ENCODE assay signal across 29 mouse cellular contexts in genomic region chr3:35802040-35802439, GRCm38 (mm10). TPM values are rescaled to one million over a fixed set of nuclear protein-coding genes. Genes with fewer than 3 reads are reported as not detected.
DNase-seq lines count a peak whose midpoint lies in the region; ATAC-seq and TF ChIP-seq lines count a peak whose summit lies in the region.
"Had no signal": no experiment of that assay in that cellular context is flagged by ENCODE, and none has a peak within 500 bp of the region (broad histone marks: within the 10 kb centered on the region; RNA-seq: fewer than 3 reads in every experiment).

No protein-coding gene starts in this region.

- peaks cover 19 to 52% of the 10 kb centered on the region in 2 experiments for H3K36me3 ChIP-seq in CH12.LX (replicated peaks in 1 of 2; ENCODE audit: control insufficient read depth in 1 of 2, insufficient read depth in 1 of 2, low read length in 1 of 2)

- in situ Hi-C loops in CH12.LX (cut with MboI; ENCODE audit: low pct_ligation_motif_present, low pct_unique_long_range_greater_than_20kb, low sequenced_read_pairs) = no loop called here

- TF ChIP-seq RAD21 in CH12.LX (IDR thresholded peaks at IDR 0.05; ENCODE audit: low read depth, low read length) = no peak

- dilution Hi-C loops in CH12.LX (cut with MboI; ENCODE audit: extremely low pct_ligation_motif_present, extremely low pct_unique_long_range_greater_than_20kb, low sequenced_read_pairs) = no loop called here

- no peak for TF ChIP-seq EP300 in CH12.LX (IDR thresholded peaks at IDR 0.05; ENCODE audit: low read length)

- H3K79me2 ChIP-seq in CH12.LX (replicated peaks; ENCODE audit: control insufficient read depth, extremely low read depth, insufficient read depth, poor library complexity, severe bottlenecking) = no peaks in the 10 kb centered on the region

- H3K4me2 ChIP-seq in CH12.LX (ENCODE audit: insufficient read depth, low read depth, poor library complexity, severe bottlenecking) = no peak overlapping the region
- H3K4me2 ChIP-seq: embryonic facial prominence, embryonic 12.5 days; embryonic facial prominence, embryonic 15.5 days; heart, embryonic 12.5 days; heart, embryonic 15.5 days; hindbrain, embryonic 14.5 days; intestine, embryonic 15.5 days had no signal

- no peak for TF ChIP-seq CTCF in CH12.LX (conservative IDR thresholded peaks at IDR 0.05 in 1 of 2, IDR thresholded peaks at IDR 0.05 in 1 of 2; ENCODE audit: low read depth in 2 of 2, low read length in 2 of 2)

- no peak overlapping the region for H3K4me3 ChIP-seq in CH12.LX (replicated peaks in 1 of 3; ENCODE audit: low read depth in 2 of 3, low read length in 2 of 3, poor library complexity in 1 of 3)
- H3K4me3 ChIP-seq: embryonic facial prominence, embryonic 12.5 days; embryonic facial prominence, embryonic 15.5 days; gastrocnemius, adult 2 months; heart, embryonic 12.5 days; heart, embryonic 15.5 days; hindbrain, embryonic 10.5 days; intestine, embryonic 15.5 days had no signal

- H3K9ac ChIP-seq in CH12.LX (ENCODE audit: insufficient read depth, low read depth) = no peak overlapping the region
- H3K9ac ChIP-seq: embryonic facial prominence, embryonic 12.5 days; embryonic facial prominence, embryonic 15.5 days; forebrain, postnatal 0 days; heart, embryonic 12.5 days; heart, embryonic 15.5 days; hindbrain, embryonic 14.5 days; intestine, embryonic 15.5 days had no signal

- peak; percentile 43 for ATAC-seq in activated CD4-positive, CD25-positive, alpha-beta regulatory T cell, adult 4 months
- ATAC-seq: forebrain, embryonic 14.5 days; forebrain, postnatal 0 days; hindbrain, postnatal 0 days; intestine, embryonic 15.5 days; Patski had no signal

- H3K9me3 ChIP-seq in CH12.LX (replicated peaks; ENCODE audit: low read length) = no peaks in the 10 kb centered on the region
- H3K9me3 ChIP-seq: embryonic facial prominence, embryonic 12.5 days; embryonic facial prominence, embryonic 15.5 days; heart, embryonic 12.5 days; heart, embryonic 15.5 days; intestine, embryonic 15.5 days had no signal

- no peak for TF ChIP-seq POLR2A in CH12.LX (IDR thresholded peaks at IDR 0.05; ENCODE audit: low read depth, low read length)

- no peaks in the 10 kb centered on the region for H3K27me3 ChIP-seq in CH12.LX (replicated peaks)
- H3K27me3 ChIP-seq: embryonic facial prominence, embryonic 12.5 days; embryonic facial prominence, embryonic 15.5 days; heart, embryonic 12.5 days; heart, embryonic 15.5 days; intestine, embryonic 15.5 days; Patski had no signal

- DNase-seq in 416B (ENCODE audit: low read depth) (peak; percentile 67), CH12.LX (ENCODE audit: extremely low read depth) (no peak)
- DNase-seq in kidney, postnatal 14 days = no peak
- no peak for DNase-seq in spleen, postnatal 36 days (ENCODE audit: low spot score in 2 of 2)
- no peak for DNase-seq in layer of hippocampus, adult 18-20 months (ENCODE audit: low spot score in 2 of 2)
- DNase-seq: adrenal gland, adult 2 months; adrenal gland, postnatal 14 days; cerebellum, adult 11 months; cerebellum, adult 2 months; cerebellum, adult 9-11 months; cerebellum, postnatal 25 days; forebrain, postnatal 0 days; gastrocnemius, adult 2 months; gastrocnemius, postnatal 14 days; heart, adult 18-20 months; heart, postnatal 10 days; heart, postnatal 36 days; kidney, adult 11 months had no signal

- no peak overlapping the region for H3K27ac ChIP-seq in CH12.LX (ENCODE audit: insufficient read depth, low read depth)
- H3K27ac ChIP-seq: embryonic facial prominence, embryonic 12.5 days; embryonic facial prominence, embryonic 15.5 days; gastrocnemius, adult 2 months; heart, embryonic 15.5 days; hindbrain, embryonic 10.5 days; hindbrain, embryonic 14.5 days; hindbrain, postnatal 0 days; intestine, embryonic 15.5 days had no signal

- no peaks in the 10 kb centered on the region for H3K4me1 ChIP-seq in CH12.LX (ENCODE audit: control insufficient read depth in 1 of 2, insufficient read depth in 2 of 2)
- H3K4me1 ChIP-seq: embryonic facial prominence, embryonic 12.5 days; embryonic facial prominence, embryonic 15.5 days; heart, embryonic 12.5 days; heart, embryonic 15.5 days; hindbrain, embryonic 10.5 days; intestine, embryonic 15.5 days had no signal

TF ChIP-seq in CH12.LX, 34 proteins besides CTCF, POLR2A, EP300 and RAD21:
- 0 out of 2 replicates have a peak, but pooled peaks have one; percentile 57 for TF ChIP-seq MAFK (IDR thresholded peaks at IDR 0.05; ENCODE audit: insufficient replicate concordance, low read length)
- no peak for TF ChIP-seq NELFE (IDR thresholded peaks at IDR 0.05; ENCODE audit: low read depth, low read length)

RNA-seq across cellular contexts. Expression of gene Atp11b, which starts 48.1 kb away (rescaled TPM):
- 19.1 and 24.5 TPM in 2 replicates for total RNA-seq in CH12.LX (2012; rRNA removed)
- 40.1 and 48.4 TPM in 2 replicates for total RNA-seq in CH12.LX (2014; rRNA removed)
- polyA plus RNA-seq in CH12.LX (2012; ENCODE audit: insufficient read length, low read depth) = 42.4 and 45.9 TPM in 2 replicates
- polyA plus RNA-seq in activated CD4-positive, CD25-positive, alpha-beta regulatory T cell, adult 4 months (2017; shearing (Covaris generic)) = 10 to 100 TPM; 49.9 to 69.1 TPM
- 10 to 100 TPM; 75.9 to 76.3 TPM for total RNA-seq in layer of hippocampus, adult 18-20 months (2021)
